Mouse (Mus musculus) ES-E14 (cell line): ENCODE measurements around the gene Zfp784.

Experiments used
- CHD2 ChIP-seq: IDR thresholded peaks from 2 replicates; pipeline ENCODE4 v1.6.1; 2014; ENCODE audit warnings: mild to moderate bottlenecking, low read depth, low read length, inconsistent platforms
- HCFC1 ChIP-seq: IDR thresholded peaks from 2 replicates; pipeline ENCODE4 v1.6.1; 2012; ENCODE audit warnings: low read length, inconsistent platforms, borderline replicate concordance; ENCODE audit not compliant: insufficient read depth
- MAFK ChIP-seq: IDR thresholded peaks from 2 replicates; pipeline ENCODE4 v1.6.1; 2014; ENCODE audit warnings: mild to moderate bottlenecking, low read depth, low read length, inconsistent platforms; ENCODE audit not compliant: insufficient read depth
- ZC3H11A ChIP-seq: IDR thresholded peaks from 2 replicates; pipeline ENCODE4 v1.6.1; 2012; ENCODE audit warnings: low read depth, mild to moderate bottlenecking, inconsistent platforms, low read length, borderline replicate concordance
- ZNF384 ChIP-seq: IDR thresholded peaks from 2 replicates; pipeline ENCODE4 v1.6.1; 2012; ENCODE audit warnings: low read depth, low read length, inconsistent platforms

DNA sequence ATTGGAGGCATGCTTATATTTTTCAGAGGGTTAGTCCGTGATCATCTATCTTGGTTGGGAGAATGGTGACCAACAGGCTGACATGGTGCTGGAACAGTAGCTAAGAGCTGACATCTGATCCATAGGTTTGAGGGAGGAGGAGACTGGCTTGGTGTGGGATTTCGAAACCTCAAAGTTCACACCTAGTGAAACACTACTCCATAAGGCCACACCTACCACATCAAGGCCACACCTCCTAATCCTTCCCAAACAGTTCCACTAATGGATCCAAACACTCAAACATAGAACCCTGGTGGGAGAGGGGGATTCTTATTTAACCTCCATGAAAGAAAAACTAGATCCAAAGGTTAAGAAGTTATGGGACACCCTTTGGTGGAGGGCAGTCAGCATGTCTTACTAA lies 21.3 kb downstream of the Zfp784 start:
- TF ChIP-seq MAFK (no peak), ZC3H11A (no peak), CHD2 (no peak), ZNF384 (no peak), HCFC1 (no peak)
